Comparison of ENCODE assay signal across 20 mouse cellular contexts in the genomic region with DNA sequence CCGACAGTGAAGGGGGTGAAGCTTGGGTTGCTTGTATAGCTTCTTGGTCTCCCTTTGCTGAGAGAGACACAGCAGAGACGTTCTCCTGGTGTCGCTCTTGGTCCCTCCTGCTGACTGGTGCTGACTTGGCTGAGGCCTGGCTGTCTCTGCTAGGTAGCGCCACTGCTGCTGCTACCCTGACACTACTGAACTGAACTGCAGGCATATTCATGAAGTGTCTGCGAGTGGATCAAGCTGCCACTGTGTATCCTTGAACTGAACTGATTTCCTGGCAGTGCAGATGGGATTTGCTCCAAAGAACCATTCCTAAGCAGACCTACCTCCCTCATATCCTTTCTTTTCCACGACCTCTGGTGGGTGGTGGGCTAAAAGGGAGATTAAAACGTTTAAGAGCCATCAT.
DNase-seq lines count a peak whose midpoint lies in the region; ATAC-seq and TF ChIP-seq lines count a peak whose summit lies in the region.
"Had no signal": no experiment of that assay in that cellular context is flagged by ENCODE, and none has a peak within 500 bp of the region (broad histone marks: within the 10 kb centered on the region; RNA-seq: fewer than 3 reads in every experiment).

No protein-coding gene starts in this region.

- no peak overlapping the region for H3K4me2 ChIP-seq in lung, embryonic 15.5 days
- H3K4me2 ChIP-seq: embryonic facial prominence, embryonic 13.5 days; forebrain, embryonic 12.5 days; heart, embryonic 13.5 days; hindbrain, embryonic 15.5 days had no signal

- peak overlapping the region; percentile 26 for H3K4me3 ChIP-seq in megakaryocyte, embryonic 14.5 days (replicated peaks)
- H3K4me3 ChIP-seq in lung, embryonic 15.5 days: no peak overlapping the region
- H3K4me3 ChIP-seq in layer of hippocampus, adult 2 months: no peak overlapping the region
- H3K4me3 ChIP-seq: embryonic facial prominence, embryonic 13.5 days; forebrain, embryonic 12.5 days; gastrocnemius, adult 2 months; heart, embryonic 13.5 days; hindbrain, embryonic 15.5 days had no signal

- H3K36me3 ChIP-seq in megakaryocyte, embryonic 14.5 days (replicated peaks; ENCODE audit: low read length): no peaks in the 10 kb centered on the region
- H3K36me3 ChIP-seq in lung, embryonic 15.5 days: no peaks in the 10 kb centered on the region
- H3K36me3 ChIP-seq: embryonic facial prominence, embryonic 13.5 days; forebrain, embryonic 12.5 days; heart, embryonic 13.5 days; hindbrain, embryonic 15.5 days had no signal

- no peaks in the 10 kb centered on the region for H3K4me1 ChIP-seq in megakaryocyte, embryonic 14.5 days
- peaks cover 37% of the 10 kb centered on the region for H3K4me1 ChIP-seq in lung, embryonic 15.5 days

- H3K27me3 ChIP-seq in megakaryocyte, embryonic 14.5 days (replicated peaks): no peaks in the 10 kb centered on the region
- no peaks in the 10 kb centered on the region for H3K27me3 ChIP-seq in lung, embryonic 15.5 days
- H3K27me3 ChIP-seq: CH12.LX; embryonic facial prominence, embryonic 13.5 days; forebrain, embryonic 12.5 days; heart, embryonic 13.5 days; hindbrain, embryonic 15.5 days had no signal

- 36% methylated on average over 7 of the region's 7 CpGs for WGBS in lung, embryonic 15.5 days

- no peak overlapping the region for H3K9ac ChIP-seq in lung, embryonic 15.5 days
- H3K9ac ChIP-seq: embryonic facial prominence, embryonic 13.5 days; forebrain, embryonic 12.5 days; heart, embryonic 13.5 days; hindbrain, embryonic 15.5 days had no signal

- no peak for TF ChIP-seq CTCF in layer of hippocampus, adult 2 months (conservative IDR thresholded peaks at IDR 0.05)

- no peak overlapping the region for H3K27ac ChIP-seq in lung, embryonic 15.5 days
- no peak overlapping the region for H3K27ac ChIP-seq in layer of hippocampus, adult 2 months
- H3K27ac ChIP-seq: embryonic facial prominence, embryonic 13.5 days; forebrain, embryonic 12.5 days; gastrocnemius, adult 2 months; heart, embryonic 13.5 days; hindbrain, embryonic 15.5 days had no signal

- 0 out of 2 replicates have a peak, but pooled peaks cover 5% of the 10 kb centered on the region for H3K9me3 ChIP-seq in megakaryocyte, embryonic 14.5 days
- H3K9me3 ChIP-seq in lung, embryonic 15.5 days: no peaks in the 10 kb centered on the region
- H3K9me3 ChIP-seq: embryonic facial prominence, embryonic 13.5 days; forebrain, embryonic 12.5 days; heart, embryonic 13.5 days; hindbrain, embryonic 15.5 days had no signal

- peak; percentile 54 for DNase-seq in lung, postnatal 14 days
- no peak for DNase-seq in layer of hippocampus, adult 8-10 months (ENCODE audit: low spot score in 2 of 2)
- no peak for DNase-seq in Muller cell, postnatal 12 days (ENCODE audit: inconsistent ontology term)
- no peak for DNase-seq in layer of hippocampus, adult 2 months (ENCODE audit: low spot score in 2 of 2)
- DNase-seq: adrenal gland, adult 8-10 months; adrenal gland, postnatal 36 days; cerebellum, adult 11 months; cerebellum, adult 8-10 months; gastrocnemius, adult 2 months; gastrocnemius, postnatal 25 days; heart, postnatal 36 days had no signal

- ATAC-seq in megakaryocyte, adult 5-6 weeks (ENCODE audit: poor library complexity, severe bottlenecking): no peak
- ATAC-seq in lung, embryonic 15.5 days (ENCODE audit: borderline replicate concordance, extremely low read depth, low FRiP score, low TSS enrichment): peak; percentile 52; the same call in 1 of the 2 replicates
- ATAC-seq: forebrain, embryonic 16.5 days had no signal
